Mouse (Mus musculus): ENCODE measurements around the gene Srsf5. TPM values are rescaled to one million over a fixed set of nuclear protein-coding genes. Genes with fewer than 3 reads are reported as not detected.

The Srsf5 gene
- 403 and 492 TPM in 2 replicates for polyA plus RNA-seq (2016; fragmentation: Nextera tagmentation; extraction: Ambion mirVana)

- no peaks in the 10 kb centered on the region for H3K9me3 ChIP-seq
- H3K4me3 ChIP-seq, result peak within 1 kb of the TSS; percentile 96
- peak within 1 kb of the TSS; percentile 98 for H3K27ac ChIP-seq
- H3K27me3 ChIP-seq (ENCODE audit: insufficient read depth, poor library complexity, severe bottlenecking), result no peaks in the 10 kb centered on the region
- peaks cover 10% of the 10 kb centered on the region for H3K4me1 ChIP-seq (replicated peaks)
- H3K36me3 ChIP-seq, result peaks cover 42% of the 10 kb centered on the region
- under 1% methylated on average over 57 of the region's 57 CpGs for WGBS
- peak; percentile 98 for DNase-seq (ENCODE audit: low spot score)
These were observed at the start of gene Srsf5 for GRCm38 (mm10) chr12:80945334-80945995. TSS of gene Srsf5 (plus strand) at chr12:80945504.

GRCm38 (mm10) chr12:80909631-80910030, 35.7 kb upstream of the Srsf5 start:
- no peaks in the 10 kb centered on the region for H3K27me3 ChIP-seq (ENCODE audit: insufficient read depth, poor library complexity, severe bottlenecking)
- DNase-seq (ENCODE audit: low spot score), result no peak

GRCm38 (mm10) chr12:80917764-80918163, 27.5 kb upstream of the Srsf5 start:
- no peak overlapping the region for H3K4me3 ChIP-seq
- no peaks in the 10 kb centered on the region for H3K36me3 ChIP-seq
- H3K9me3 ChIP-seq, result no peaks in the 10 kb centered on the region
- no peak overlapping the region for H3K27ac ChIP-seq
- 55% methylated on average over 7 of the region's 7 CpGs for WGBS
- peaks cover 4% of the 10 kb centered on the region for H3K4me1 ChIP-seq (replicated peaks)
- DNase-seq (ENCODE audit: low spot score), result no peak
- no peaks in the 10 kb centered on the region; the same call in 1 of the 2 replicates for H3K27me3 ChIP-seq (ENCODE audit: insufficient read depth, poor library complexity, severe bottlenecking)

More at GRCm38 (mm10) chr12:80909631-80910030, 35.7 kb upstream of the Srsf5 start:
- no peaks in the 10 kb centered on the region for H3K4me1 ChIP-seq (replicated peaks)
- H3K36me3 ChIP-seq, result no peaks in the 10 kb centered on the region
- WGBS, result 89% methylated on average over 8 of the region's 8 CpGs
- H3K4me3 ChIP-seq, result no peak overlapping the region
- H3K27ac ChIP-seq, result no peak overlapping the region
- no peaks in the 10 kb centered on the region for H3K9me3 ChIP-seq

- no peak for DNase-seq (ENCODE audit: low spot score)
- Histone ChIP-seq H3K27ac (no peak overlapping the region), H3K9me3 (no peaks in the 10 kb centered on the region), H3K36me3 (no peaks in the 10 kb centered on the region), H3K27me3 (ENCODE audit: insufficient read depth, poor library complexity, severe bottlenecking) (peaks cover 10% of the 10 kb centered on the region; the same call in 1 of the 2 replicates), H3K4me3 (no peak overlapping the region), H3K4me1 (replicated peaks) (peaks cover 18% of the 10 kb centered on the region)
- WGBS, result 93% methylated on average over 5 of the region's 5 CpGs
These were observed 24.0 kb upstream of the Srsf5 start for GRCm38 (mm10) chr12:80921301-80921700.

GRCm38 (mm10) chr12:80922869-80923268, 22.4 kb upstream of the Srsf5 start:
- Histone ChIP-seq H3K4me3 (0 out of 2 replicates have a peak overlapping the region, but pooled peaks have one; percentile 16), H3K9me3 (no peaks in the 10 kb centered on the region), H3K27ac (no peak overlapping the region), H3K27me3 (ENCODE audit: insufficient read depth, poor library complexity, severe bottlenecking) (peaks cover 10% of the 10 kb centered on the region; the same call in 1 of the 2 replicates), H3K36me3 (no peaks in the 10 kb centered on the region), H3K4me1 (replicated peaks) (peaks cover 18% of the 10 kb centered on the region)
- WGBS, result 10% methylated on average over 7 of the region's 7 CpGs
- DNase-seq (ENCODE audit: low spot score), result no peak

GRCm38 (mm10) chr12:80923602-80924001, 21.7 kb upstream of the Srsf5 start:
- H3K9me3 ChIP-seq, result no peaks in the 10 kb centered on the region
- WGBS, result 66% methylated on average over 5 of the region's 5 CpGs
- no peak overlapping the region for H3K27ac ChIP-seq
- no peaks in the 10 kb centered on the region for H3K36me3 ChIP-seq
- DNase-seq (ENCODE audit: low spot score), result no peak
- no peak overlapping the region for H3K4me3 ChIP-seq
- peaks cover 18% of the 10 kb centered on the region for H3K4me1 ChIP-seq (replicated peaks)
- H3K27me3 ChIP-seq (ENCODE audit: insufficient read depth, poor library complexity, severe bottlenecking), result peaks cover 10% of the 10 kb centered on the region; the same call in 1 of the 2 replicates

- Histone ChIP-seq H3K4me1 (replicated peaks) (peaks cover 18% of the 10 kb centered on the region), H3K4me3 (no peak overlapping the region), H3K36me3 (no peaks in the 10 kb centered on the region), H3K27ac (no peak overlapping the region), H3K27me3 (ENCODE audit: insufficient read depth, poor library complexity, severe bottlenecking) (peaks cover 10% of the 10 kb centered on the region; the same call in 1 of the 2 replicates), H3K9me3 (no peaks in the 10 kb centered on the region)
- DNase-seq (ENCODE audit: low spot score), result no peak
- 78% methylated on average over 3 of the region's 3 CpGs for WGBS
These were observed 21.1 kb upstream of the Srsf5 start for GRCm38 (mm10) chr12:80924205-80924604.

- Histone ChIP-seq H3K4me1 (replicated peaks) (peaks cover 18% of the 10 kb centered on the region), H3K36me3 (no peaks in the 10 kb centered on the region), H3K27ac (no peak overlapping the region), H3K9me3 (no peaks in the 10 kb centered on the region), H3K4me3 (no peak overlapping the region), H3K27me3 (ENCODE audit: insufficient read depth, poor library complexity, severe bottlenecking) (peaks cover 10% of the 10 kb centered on the region; the same call in 1 of the 2 replicates)
- WGBS, result 43% methylated on average over 7 of the region's 7 CpGs
- DNase-seq (ENCODE audit: low spot score), result no peak
These were observed 19.4 kb upstream of the Srsf5 start for GRCm38 (mm10) chr12:80925919-80926318.

- Histone ChIP-seq H3K27ac (no peak overlapping the region), H3K27me3 (ENCODE audit: insufficient read depth, poor library complexity, severe bottlenecking) (peaks cover 10% of the 10 kb centered on the region; the same call in 1 of the 2 replicates), H3K36me3 (no peaks in the 10 kb centered on the region), H3K4me1 (replicated peaks) (peaks cover 18% of the 10 kb centered on the region), H3K4me3 (no peak overlapping the region), H3K9me3 (no peaks in the 10 kb centered on the region)
- no peak for DNase-seq (ENCODE audit: low spot score)
- 83% methylated on average over 4 of the region's 4 CpGs for WGBS
These were observed 18.8 kb upstream of the Srsf5 start for GRCm38 (mm10) chr12:80926550-80926949.

GRCm38 (mm10) chr12:80927518-80927917, 17.8 kb upstream of the Srsf5 start:
- DNase-seq (ENCODE audit: low spot score), result no peak
- peaks cover 10% of the 10 kb centered on the region; the same call in 1 of the 2 replicates for H3K27me3 ChIP-seq (ENCODE audit: insufficient read depth, poor library complexity, severe bottlenecking)
- no peak overlapping the region for H3K4me3 ChIP-seq
- 59% methylated on average over 1 of the region's 1 CpGs for WGBS
- no peaks in the 10 kb centered on the region for H3K36me3 ChIP-seq
- H3K9me3 ChIP-seq, result no peaks in the 10 kb centered on the region
- no peak overlapping the region for H3K27ac ChIP-seq
- peaks cover 16% of the 10 kb centered on the region for H3K4me1 ChIP-seq (replicated peaks)

GRCm38 (mm10) chr12:80928881-80929280, 16.4 kb upstream of the Srsf5 start:
- WGBS, result 83% methylated on average over 3 of the region's 3 CpGs
- no peak overlapping the region for H3K27ac ChIP-seq

GRCm38 (mm10) chr12:80930141-80930540, 15.2 kb upstream of the Srsf5 start:
- Histone ChIP-seq H3K4me1 (replicated peaks) (peaks cover 6% of the 10 kb centered on the region; the same call in 1 of the 2 replicates), H3K36me3 (no peaks in the 10 kb centered on the region), H3K27ac (no peak overlapping the region), H3K4me3 (no peak overlapping the region), H3K27me3 (ENCODE audit: insufficient read depth, poor library complexity, severe bottlenecking) (no peaks in the 10 kb centered on the region), H3K9me3 (no peaks in the 10 kb centered on the region)
- DNase-seq (ENCODE audit: low spot score), result no peak
- 92% methylated on average over 7 of the region's 7 CpGs for WGBS

More at GRCm38 (mm10) chr12:80928881-80929280, 16.4 kb upstream of the Srsf5 start:
- H3K9me3 ChIP-seq, result no peaks in the 10 kb centered on the region
- DNase-seq (ENCODE audit: low spot score), result no peak
- H3K4me1 ChIP-seq (replicated peaks), result peaks cover 9% of the 10 kb centered on the region
- no peaks in the 10 kb centered on the region for H3K36me3 ChIP-seq
- H3K4me3 ChIP-seq, result no peak overlapping the region
- H3K27me3 ChIP-seq (ENCODE audit: insufficient read depth, poor library complexity, severe bottlenecking), result peaks cover 4% of the 10 kb centered on the region; the same call in 1 of the 2 replicates

GRCm38 (mm10) chr12:80931402-80932140, 13.7 kb upstream of the Srsf5 start:
- no peak overlapping the region for H3K27ac ChIP-seq
- 89% methylated on average over 3 of the region's 3 CpGs for WGBS

More at GRCm38 (mm10) chr12:80931402-80932140, 13.7 kb upstream of the Srsf5 start:
- Histone ChIP-seq H3K27me3 (ENCODE audit: insufficient read depth, poor library complexity, severe bottlenecking) (no peaks in the 10 kb centered on the region), H3K36me3 (no peaks in the 10 kb centered on the region), H3K9me3 (no peaks in the 10 kb centered on the region), H3K4me3 (no peak overlapping the region), H3K4me1 (replicated peaks) (no peaks in the 10 kb centered on the region)
- no peak for DNase-seq (ENCODE audit: low spot score)

Data from hindbrain, embryonic 10.5 days (tissue).